Mouse (Mus musculus) liver, postnatal 0 days (tissue): ENCODE results near the gene Asb7.

ENCODE experiments used
- CTCF ChIP-seq: sonication (generic); IDR thresholded peaks from 2 replicates; pipeline ENCODE4 v1.5.1; 2016; ENCODE audit warnings: antibody characterized with exemption, low read depth
- EP300 ChIP-seq: IDR thresholded peaks from 2 replicates; pipeline ENCODE4 v1.6.1; 2016; ENCODE audit warnings: antibody characterized with exemption, low read depth, mild to moderate bottlenecking

- TF ChIP-seq EP300: no peak
- no peak for TF ChIP-seq CTCF
Measured at GRCm38 (mm10) chr7:66630154-66630800, 59.1 kb downstream of the Asb7 start.
